Mouse (Mus musculus) myocyte (in vitro differentiated cells): ENCODE data around the gene Ppp1r35. TPM values are rescaled to one million over a fixed set of nuclear protein-coding genes. Genes with fewer than 3 reads are reported as not detected.

Experiments used
- H3K27me3 ChIP-seq: one replicate; pipeline ENCODE4 v1.6.1; 2011; ENCODE audit not compliant: control insufficient read depth, insufficient read depth, insufficient read length
- H3K36me3 ChIP-seq: one replicate; pipeline ENCODE4 v1.6.1; 2011; ENCODE audit not compliant: control insufficient read depth, insufficient read depth
- H3K4me2 ChIP-seq: one replicate; pipeline ENCODE4 v1.6.1; 2011; ENCODE audit warnings: low read depth, control low read depth
- H3K4me3 ChIP-seq: one replicate; pipeline ENCODE4 v1.5.1; 2011; ENCODE audit warnings: mild to moderate bottlenecking, control low read depth, moderate library complexity
- H3K79me2 ChIP-seq: one replicate; pipeline ENCODE4 v1.6.1; 2011; ENCODE audit not compliant: control insufficient read depth, insufficient read depth
- H3ac ChIP-seq: one replicate; pipeline ENCODE4 v1.6.1; 2011; ENCODE audit not compliant: control insufficient read depth, insufficient read length
- CEBPB ChIP-seq: IDR thresholded peaks from 2 replicates; pipeline ENCODE4 v1.6.1; 2011; ENCODE audit warnings: mild to moderate bottlenecking, moderate library complexity; ENCODE audit not compliant: poor library complexity, insufficient read depth, severe bottlenecking
- E2F4 ChIP-seq: IDR thresholded peaks from one replicate; pipeline ENCODE4 v1.6.1; 2011; ENCODE audit warnings: mild to moderate bottlenecking, control low read depth, moderate library complexity; ENCODE audit not compliant: insufficient read depth
- MAX ChIP-seq: IDR thresholded peaks from one replicate; pipeline ENCODE4 v1.6.1; 2011; ENCODE audit warnings: low read depth, mild to moderate bottlenecking, control low read depth
- MYOD1 ChIP-seq, 3 experiments: IDR thresholded peaks; one replicate each; pipeline ENCODE4 v1.6.1; 2011; ENCODE audit warnings: control low read depth in 2 of 3, low read depth in 2 of 3, mild to moderate bottlenecking in 2 of 3, moderate library complexity in 1 of 3; ENCODE audit not compliant: insufficient read length in 2 of 3, control insufficient read depth in 1 of 3
- MYOG ChIP-seq, 3 experiments: IDR thresholded peaks; one replicate each; pipeline ENCODE4 v1.6.1; 2011; ENCODE audit warnings: control low read depth in 2 of 3, low read depth in 2 of 3, mild to moderate bottlenecking in 2 of 3; ENCODE audit not compliant: insufficient read length in 2 of 3, control insufficient read depth in 1 of 3, insufficient read depth in 1 of 3
- POLR2A ChIP-seq: IDR thresholded peaks from one replicate; pipeline ENCODE4 v1.6.1; 2011; ENCODE audit warnings: low read depth, mild to moderate bottlenecking, control low read depth, moderate library complexity; ENCODE audit not compliant: insufficient read length
- POLR2AphosphoS2 ChIP-seq: IDR thresholded peaks from one replicate; pipeline ENCODE4 v1.6.1; 2011; ENCODE audit warnings: low read depth, control low read depth; ENCODE audit not compliant: insufficient read length
- REST ChIP-seq: IDR thresholded peaks from one replicate; pipeline ENCODE4 v1.6.1; 2011; ENCODE audit warnings: mild to moderate bottlenecking, control low read depth, moderate library complexity; ENCODE audit not compliant: insufficient read depth, insufficient read length
- SRF ChIP-seq: IDR thresholded peaks from one replicate; pipeline ENCODE4 v1.6.1; 2011; ENCODE audit warnings: low read depth; ENCODE audit not compliant: control insufficient read depth, insufficient read length
- TCF12 ChIP-seq: IDR thresholded peaks from one replicate; pipeline ENCODE4 v1.6.1; 2011; ENCODE audit warnings: mild to moderate bottlenecking, control low read depth; ENCODE audit not compliant: poor library complexity, insufficient read depth, severe bottlenecking
- TCF3 ChIP-seq: IDR thresholded peaks from one replicate; pipeline ENCODE4 v1.6.1; 2011; ENCODE audit warnings: low read depth, control low read depth; ENCODE audit not compliant: insufficient read length
- USF1 ChIP-seq: IDR thresholded peaks from one replicate; pipeline ENCODE4 v1.6.1; 2011; ENCODE audit warnings: low read depth, mild to moderate bottlenecking, control low read depth, moderate library complexity
- polyA plus RNA-seq: library from polyadenylated mRNA; unstranded; fragments of >200 nt; fragmentation: generic; extraction: Trizol; gene quantifications from one replicate; pipeline ENCODE4 v1.2.1, GENCODE M21; 2012; ENCODE audit warnings: missing spikeins

Ppp1r35 gene
- polyA plus RNA-seq, 1 experiment, result 40.4 TPM

DNA sequence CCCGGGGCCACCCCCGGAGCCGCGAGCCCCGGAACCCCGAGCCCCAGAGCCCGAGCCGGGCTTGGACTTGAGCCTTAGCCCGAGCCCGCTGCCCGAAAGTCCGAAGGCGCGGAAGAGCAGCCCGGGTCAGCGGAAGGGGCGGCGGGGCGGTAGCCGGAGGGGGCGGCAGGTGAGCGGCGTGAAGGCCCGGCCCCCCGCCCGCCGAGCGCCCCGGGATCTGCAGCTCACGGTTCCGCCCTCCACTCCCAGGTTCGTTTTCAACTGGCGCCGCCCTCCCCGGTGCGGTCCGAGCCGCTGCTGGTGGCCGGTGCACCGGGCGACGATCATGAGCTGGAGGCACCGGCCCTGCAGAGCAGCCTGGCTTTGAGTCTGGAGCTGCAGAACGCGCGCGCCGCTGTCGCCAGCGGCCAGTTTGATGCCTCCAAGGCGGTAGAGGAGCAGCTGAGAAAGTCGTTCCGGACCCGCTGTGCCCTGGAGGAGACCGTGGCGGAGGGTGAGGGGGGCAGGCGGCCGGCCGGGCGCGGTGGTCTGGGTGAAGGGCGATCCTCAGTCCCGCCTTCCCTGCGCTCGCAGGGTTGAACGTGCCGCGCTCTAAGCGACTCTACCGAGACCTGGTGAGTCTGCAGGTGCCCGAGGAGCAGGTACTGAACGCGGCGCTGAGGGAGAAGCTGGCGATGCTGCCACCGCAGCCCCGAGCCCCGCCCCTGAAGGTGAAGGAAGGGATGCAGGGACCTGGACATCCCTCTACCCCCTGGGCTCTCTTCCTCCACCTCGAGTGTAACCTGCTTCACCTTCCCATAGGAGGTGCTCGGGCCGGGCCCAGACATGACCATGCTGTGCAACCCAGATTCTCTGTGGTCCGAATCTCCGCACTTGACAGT, 644 bp downstream of the Ppp1r35 start:
- Histone ChIP-seq H3K79me2 (peaks cover 12% of the 10 kb centered on the region), H3K36me3 (peaks cover 22% of the 10 kb centered on the region), H3K4me3 (peak overlapping the region; percentile 57), H3K4me2 (peak overlapping the region; percentile 66), H3K27me3 (no peaks in the 10 kb centered on the region), H3ac (peak overlapping the region; percentile 11)
- TF ChIP-seq E2F4 (no peak), POLR2AphosphoS2 (peak; percentile 61), MAX (no peak)

GRCm38 (mm10) chr5:137781661-137782060, 3.0 kb downstream of the Ppp1r35 start:
- H3K4me3 ChIP-seq, result no peak overlapping the region
- H3K36me3 ChIP-seq, result peaks cover 22% of the 10 kb centered on the region
- peaks cover 24% of the 10 kb centered on the region for H3K79me2 ChIP-seq
- no peak overlapping the region for H3ac ChIP-seq
- no peaks in the 10 kb centered on the region for H3K27me3 ChIP-seq
- no peak for TF ChIP-seq MYOG (IDR thresholded peaks at IDR 0.05; ENCODE audit: control insufficient read depth in 1 of 3, insufficient read depth in 1 of 3, insufficient read length in 2 of 3, low read depth in 2 of 3)
- no peak for TF ChIP-seq TCF12
- no peak for TF ChIP-seq POLR2AphosphoS2
- H3K4me2 ChIP-seq, result no peak overlapping the region

DNA sequence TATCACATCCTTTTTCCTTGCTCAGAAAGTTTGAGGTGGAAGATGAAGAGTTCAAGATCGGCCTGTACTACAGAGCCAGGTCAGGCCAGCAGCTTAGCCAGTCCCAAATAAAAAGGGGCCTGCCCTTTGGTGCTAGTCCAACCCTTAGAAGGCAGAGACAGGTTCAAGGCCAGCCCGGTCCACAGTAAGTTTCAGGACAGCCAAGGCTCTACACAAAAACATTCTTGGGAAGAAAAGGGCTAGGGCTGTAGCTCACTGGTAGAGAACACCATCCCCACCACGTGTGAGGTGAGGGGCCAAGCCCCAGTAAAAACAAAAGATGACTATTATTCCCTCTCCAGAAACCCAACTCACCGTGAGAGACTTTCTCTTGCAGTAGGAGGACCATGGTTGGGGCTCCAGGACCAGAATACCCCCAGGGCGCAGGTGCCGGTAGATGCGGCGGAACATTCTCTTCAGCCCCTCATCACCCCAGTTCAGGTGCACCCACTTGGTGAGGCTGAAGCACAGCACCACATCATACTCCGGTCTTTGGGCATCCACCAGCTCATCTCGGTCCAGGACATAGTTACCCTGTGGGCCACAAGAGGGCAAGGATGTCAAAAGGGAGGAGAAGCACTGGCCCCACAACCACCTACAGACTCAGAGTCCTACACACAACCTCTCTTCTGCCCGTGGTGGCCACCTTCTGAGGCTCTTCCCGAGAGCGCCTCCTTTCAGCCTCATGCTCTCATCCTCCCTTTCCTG, 4.3 kb downstream of the Ppp1r35 start:
- H3K27me3 ChIP-seq, result no peaks in the 10 kb centered on the region
- H3K4me2 ChIP-seq, result peak overlapping the region; percentile 89
- no peak overlapping the region for H3K4me3 ChIP-seq
- TF ChIP-seq CEBPB (no peak), TCF12 (no peak), MYOD1 (IDR thresholded peaks at IDR 0.05; ENCODE audit: control insufficient read depth in 1 of 3, insufficient read length in 2 of 3, low read depth in 2 of 3) (no peak), MYOG (IDR thresholded peaks at IDR 0.05; ENCODE audit: control insufficient read depth in 1 of 3, insufficient read depth in 1 of 3, insufficient read length in 2 of 3, low read depth in 2 of 3) (no peak), TCF3 (no peak), USF1 (no peak), E2F4 (no peak), SRF (no peak), MAX (no peak), POLR2AphosphoS2 (no peak), REST (no peak), POLR2A (no peak)
- peaks cover 22% of the 10 kb centered on the region for H3K36me3 ChIP-seq
- H3K79me2 ChIP-seq, result peaks cover 24% of the 10 kb centered on the region
- H3ac ChIP-seq, result no peak overlapping the region

DNA sequence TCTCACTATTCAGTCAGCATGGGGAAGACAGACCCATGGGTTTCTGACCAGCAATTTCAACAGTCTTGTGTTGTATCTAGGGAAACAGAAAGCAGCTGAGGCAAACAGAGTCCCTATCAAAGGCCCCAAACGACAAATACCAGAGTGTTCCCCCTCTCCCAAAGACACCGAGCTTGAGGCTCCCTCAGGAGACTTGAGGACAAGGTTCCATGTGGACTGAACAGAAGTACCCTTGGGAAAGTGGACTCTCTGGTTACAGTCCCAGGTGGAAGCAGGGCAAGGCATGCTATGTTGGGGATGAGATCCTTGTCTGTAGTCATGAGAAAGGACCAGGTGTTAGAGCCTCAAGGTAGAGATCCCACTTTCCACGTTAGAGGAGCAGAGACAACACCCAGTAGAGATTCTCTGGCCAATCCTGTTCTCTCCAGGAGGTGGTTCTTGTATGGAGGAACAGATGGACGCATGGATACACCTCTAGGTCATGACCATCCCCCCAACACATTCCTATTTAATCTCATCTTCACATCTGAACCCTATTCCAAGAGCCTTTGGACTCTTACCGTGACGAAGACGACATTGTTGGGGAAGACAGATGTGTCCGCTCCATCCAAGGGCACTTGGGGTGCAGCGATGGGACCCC, 5.4 kb downstream of the Ppp1r35 start:
- peak overlapping the region; percentile 89 for H3K4me2 ChIP-seq
- peak overlapping the region; percentile 99 for H3ac ChIP-seq
- TF ChIP-seq MYOD1 (IDR thresholded peaks at IDR 0.05; ENCODE audit: control insufficient read depth in 1 of 3, insufficient read length in 2 of 3, low read depth in 2 of 3) (no peak), POLR2A (no peak)
- peaks cover 24% of the 10 kb centered on the region for H3K79me2 ChIP-seq
- H3K4me3 ChIP-seq, result peak overlapping the region; percentile 79
- peaks cover 22% of the 10 kb centered on the region for H3K36me3 ChIP-seq
- H3K27me3 ChIP-seq, result no peaks in the 10 kb centered on the region

GRCm38 (mm10) chr5:137784546-137784945, 5.9 kb downstream of the Ppp1r35 start:
- peak overlapping the region; percentile 79 for H3K4me3 ChIP-seq
- peaks cover 22% of the 10 kb centered on the region for H3K36me3 ChIP-seq

More at GRCm38 (mm10) chr5:137784546-137784945, 5.9 kb downstream of the Ppp1r35 start:
- TF ChIP-seq TCF12 (no peak), POLR2AphosphoS2 (no peak), REST (no peak), CEBPB (no peak), POLR2A (no peak), USF1 (no peak), MYOG (IDR thresholded peaks at IDR 0.05; ENCODE audit: control insufficient read depth in 1 of 3, insufficient read depth in 1 of 3, insufficient read length in 2 of 3, low read depth in 2 of 3) (no peak), TCF3 (no peak), MAX (no peak), E2F4 (no peak), SRF (no peak), MYOD1 (IDR thresholded peaks at IDR 0.05; ENCODE audit: control insufficient read depth in 1 of 3, insufficient read length in 2 of 3, low read depth in 2 of 3) (no peak)
- H3K79me2 ChIP-seq, result peaks cover 24% of the 10 kb centered on the region
- peak overlapping the region; percentile 99 for H3ac ChIP-seq
- H3K27me3 ChIP-seq, result no peaks in the 10 kb centered on the region
- peak overlapping the region; percentile 89 for H3K4me2 ChIP-seq
